Mouse (Mus musculus) layer of hippocampus, postnatal 25 days (tissue): ENCODE results near the gene Olfr1093. TPM values are rescaled to one million over a fixed set of nuclear protein-coding genes. Genes with fewer than 3 reads are reported as not detected.

Experiments
- DNase-seq, 2 experiments: peaks; one replicate each; pipeline ENCODE4 v3.0.0; 2022; ENCODE audit warnings: mixed read lengths in 2 of 2, low spot score in 1 of 2; ENCODE audit errors: extremely low spot score in 1 of 2
- total RNA-seq, 2 experiments: library from RNA; stranded (reverse); gene quantifications; 2 replicates each; pipeline ENCODE4 v1.2.3; 2021

Gene Olfr1093
- not detected for total RNA-seq

- DNase-seq: no peak
Measured at GRCm38 (mm10) chr2:86782179-86782578, at the start of gene Olfr1093. Olfr1093 (plus strand) TSS chr2:86782479.

- no peak for DNase-seq
Measured at GRCm38 (mm10) chr2:86733601-86734000, 48.7 kb upstream of the Olfr1093 start, which contains the start of gene Olfr1089. Olfr1089 (minus strand) TSS chr2:86733701.

DNA sequence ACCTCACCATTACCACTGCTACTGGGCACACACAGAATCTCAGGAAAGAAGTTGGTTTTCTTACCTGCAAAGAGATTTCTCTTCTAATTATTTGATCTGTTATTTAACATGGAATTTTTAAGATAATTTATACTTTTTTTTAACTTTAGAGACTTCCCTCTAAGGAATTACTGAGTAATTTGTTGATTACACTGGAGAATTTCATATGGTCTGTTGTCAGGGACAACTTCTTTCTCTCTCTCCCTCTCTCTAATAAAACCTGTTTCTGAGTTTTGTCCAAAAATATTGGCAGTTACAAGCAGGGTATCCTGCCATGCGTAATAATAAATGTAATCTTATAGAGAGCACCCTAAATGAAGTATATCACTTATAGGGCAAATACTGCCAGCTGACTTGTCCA lies 23.4 kb upstream of the Olfr1093 start, which contains the start of gene Olfr1090:
Olfr1090 (minus strand) TSS at position 101 of the 400 bp plus-strand sequence.
- DNase-seq: no peak

DNA sequence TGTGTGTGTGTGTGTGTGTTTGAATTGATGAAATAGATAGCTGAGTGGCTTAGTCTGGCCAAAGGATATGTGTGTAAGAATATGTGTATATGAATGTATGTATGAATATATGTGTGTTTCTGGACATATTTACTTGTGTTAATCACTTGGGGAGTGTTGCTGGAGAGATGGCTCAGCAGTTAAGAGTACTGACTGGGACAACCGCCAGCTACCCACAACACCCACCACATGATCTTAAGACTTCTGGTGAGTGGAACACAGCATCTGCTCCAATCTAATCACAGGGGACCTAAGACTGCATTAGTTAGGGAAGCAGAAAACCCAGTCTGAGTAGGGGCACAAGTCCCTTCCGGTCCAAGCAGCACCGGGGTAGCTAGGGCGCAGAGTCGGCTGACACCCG lies 21.2 kb upstream of the Olfr1093 start:
- peak in 1 of 2 experiments; percentile 4 for DNase-seq

DNA sequence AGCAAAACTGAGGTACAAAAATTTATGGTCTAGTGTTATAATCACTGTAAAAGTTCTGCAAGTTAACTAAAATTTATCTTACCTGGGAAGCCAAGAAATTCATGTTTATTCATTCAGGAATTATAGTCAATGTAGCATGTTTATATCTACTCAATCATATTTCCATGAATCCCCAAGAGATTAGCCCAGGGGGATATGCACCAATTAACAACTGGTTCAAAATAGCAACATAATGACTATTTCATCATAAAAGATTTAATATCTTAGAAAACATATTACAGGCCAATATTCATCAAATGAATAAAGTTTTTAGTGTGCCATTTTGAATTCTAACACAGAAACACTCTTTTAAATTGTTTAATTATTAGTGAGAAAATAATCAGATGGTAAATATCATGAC lies 27.6 kb downstream of the Olfr1093 start, which contains the start of gene Olfr141:
Olfr141 (minus strand) TSS at position 101 of the 400 bp plus-strand sequence.
- no peak for DNase-seq

DNA sequence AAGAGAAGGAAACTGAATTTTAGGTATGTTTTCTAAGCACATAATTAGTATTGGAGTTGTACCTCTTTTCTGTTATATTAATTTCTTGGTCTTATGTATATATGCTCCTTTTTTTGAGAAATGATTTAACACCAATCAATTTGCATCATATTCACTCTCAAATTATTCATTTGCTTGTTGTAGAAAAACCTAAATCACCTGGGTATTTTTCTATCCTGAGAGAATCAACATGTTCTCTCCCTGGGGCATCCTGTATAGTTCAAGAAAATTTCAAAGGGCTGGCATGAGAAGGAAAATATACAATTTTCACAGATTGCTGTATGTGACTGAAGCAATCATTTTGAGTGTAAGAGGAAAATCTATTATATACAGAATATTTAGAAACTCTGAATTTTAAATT lies 42.1 kb downstream of the Olfr1093 start, which contains the start of gene Olfr1094:
Olfr1094 (plus strand) TSS at position 301 of the 400 bp plus-strand sequence.
- no peak for DNase-seq

Other genes starting within 250 kb of the Olfr1093 start
- gene Olfr1079, start 240.0 kb upstream of the Olfr1093 start, total RNA-seq: not detected
- not detected for gene Olfr1080, start 224.2 kb upstream of the Olfr1093 start, total RNA-seq
- gene Olfr1082, start 183.5 kb upstream of the Olfr1093 start, total RNA-seq: not detected
- gene Olfr1084, start 142.8 kb upstream of the Olfr1093 start, total RNA-seq: not detected
- not detected for gene Olfr1085, start 120.5 kb upstream of the Olfr1093 start, total RNA-seq
- not detected for gene Olfr1086, start 102.4 kb upstream of the Olfr1093 start, total RNA-seq
- gene Olfr1087, start 84.1 kb upstream of the Olfr1093 start, total RNA-seq: not detected
- not detected for gene Olfr1089, start 48.8 kb upstream of the Olfr1093 start, total RNA-seq
- not detected for gene Olfr1090, start 23.5 kb upstream of the Olfr1093 start, total RNA-seq
- gene Olfr141, start 27.5 kb downstream of the Olfr1093 start, total RNA-seq: not detected
- gene Olfr1094, start 42.2 kb downstream of the Olfr1093 start, total RNA-seq: not detected
- gene Olfr1095, start 69.2 kb downstream of the Olfr1093 start, total RNA-seq: not detected
- not detected for gene Gm13723, start 92.3 kb downstream of the Olfr1093 start, total RNA-seq
- gene Olfr1097, start 109.7 kb downstream of the Olfr1093 start, total RNA-seq: not detected
- gene Olfr1098, start 142.1 kb downstream of the Olfr1093 start, total RNA-seq: not detected
- gene Olfr1099, start 178.2 kb downstream of the Olfr1093 start, total RNA-seq: not detected
- not detected for gene Olfr1100, start 197.5 kb downstream of the Olfr1093 start, total RNA-seq
- not detected for gene Olfr1101, start 208.7 kb downstream of the Olfr1093 start, total RNA-seq
- gene Olfr1102, start 215.9 kb downstream of the Olfr1093 start, total RNA-seq: not detected
- not detected for gene Olfr1104, start 244.6 kb downstream of the Olfr1093 start, total RNA-seq